Mouse (Mus musculus) CD4-positive, CD25-positive, alpha-beta regulatory T cell (primary cell): Measurements from ENCODE around the gene Olfr1183. TPM values are rescaled to one million over a fixed set of nuclear protein-coding genes. Genes with fewer than 3 reads are reported as not detected.

Source experiments
- polyA plus RNA-seq: library from polyadenylated mRNA; unstranded; fragments of 100-300 nt; shearing (Covaris generic); gene quantifications from one replicate; pipeline ENCODE4 v1.2.1, GENCODE M21; 2017

The Olfr1183 gene
- not detected for polyA plus RNA-seq

DNA sequence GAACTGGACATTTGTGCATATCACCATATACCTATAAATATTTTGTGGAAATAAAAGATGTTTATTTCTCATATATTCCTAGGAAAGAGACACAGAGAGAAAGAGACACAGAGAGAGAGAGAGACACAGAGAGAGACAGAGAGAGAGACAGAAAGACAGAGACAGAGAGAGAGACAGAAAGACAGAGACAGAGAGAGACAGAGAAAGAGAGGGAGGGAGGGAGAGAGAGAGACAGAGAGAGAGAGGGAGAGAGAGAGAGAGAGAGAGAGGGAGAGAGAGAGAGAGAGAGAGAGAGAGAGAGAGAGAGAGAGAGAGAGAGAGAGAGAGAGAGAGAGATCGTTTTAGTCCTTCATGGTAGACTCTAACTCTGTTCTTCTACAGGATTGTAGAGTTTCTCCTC is at the start of gene Olfr1183:
Gene Olfr1183 (plus strand): TSS at position 301 of the 400 bp plus-strand sequence.

GRCm38 (mm10) chr2:88406353-88406752 is 48.3 kb upstream of the Olfr1183 start, which contains the start of gene Olfr1179:
Gene Olfr1179 (minus strand): TSS chr2:88406453.

DNA sequence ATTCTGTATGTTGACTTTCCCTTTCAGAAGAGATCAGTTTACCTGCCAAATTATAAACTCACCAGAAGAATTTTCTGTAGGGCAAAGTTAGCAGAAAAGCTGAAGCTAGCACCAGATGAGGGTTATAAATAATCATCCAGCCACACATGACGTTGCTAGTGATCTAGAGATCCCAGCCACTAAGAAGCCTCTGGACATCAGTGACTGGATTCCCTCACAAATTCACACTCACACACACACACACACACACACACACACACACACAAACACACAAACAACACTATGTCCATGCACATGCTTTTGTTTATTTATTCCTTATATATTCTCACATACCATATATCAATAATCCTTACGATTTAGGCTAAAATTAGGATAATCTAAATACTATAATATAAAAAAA is 35.6 kb upstream of the Olfr1183 start, which contains the start of gene Olfr1180:
Gene Olfr1180 (minus strand): TSS at position 101 of the 400 bp plus-strand sequence.

GRCm38 (mm10) chr2:88426071-88426470 is 28.6 kb upstream of the Olfr1183 start, which contains the start of gene Olfr1181:
Gene Olfr1181 (minus strand): TSS chr2:88426171.

GRCm38 (mm10) chr2:88449031-88449430 is 5.6 kb upstream of the Olfr1183 start, which contains the start of gene Gm13757:
Gene Gm13757 (minus strand): TSS chr2:88449131.

GRCm38 (mm10) chr2:88483298-88483697 is 28.6 kb downstream of the Olfr1183 start, which contains the start of gene Olfr1184:
Gene Olfr1184 (plus strand): TSS chr2:88483598.

GRCm38 (mm10) chr2:88493020-88493419 is 38.4 kb downstream of the Olfr1183 start, which contains the start of gene Olfr1185-ps1:
Gene Olfr1185-ps1 (plus strand): TSS chr2:88493320.

DNA sequence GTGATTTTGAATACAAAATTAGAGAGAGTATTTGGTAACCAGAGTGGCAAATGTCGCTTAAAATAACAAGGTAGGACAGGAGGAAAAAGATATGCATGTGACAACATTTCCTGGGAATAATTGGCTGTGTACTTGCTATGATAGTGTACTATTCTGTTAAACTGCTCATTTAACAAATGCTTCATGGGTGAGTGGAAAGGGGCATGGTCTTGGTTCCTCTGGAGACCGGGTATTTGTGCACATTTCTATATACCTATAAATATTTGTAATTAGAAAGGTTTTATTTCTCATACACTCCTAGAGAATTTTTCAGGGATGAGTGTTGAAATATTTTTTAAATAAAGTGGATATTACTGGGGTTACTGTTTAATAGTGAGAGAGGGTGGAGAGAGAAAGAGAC is 63.6 kb downstream of the Olfr1183 start, which contains the start of gene Olfr1186:
Gene Olfr1186 (plus strand): TSS at position 301 of the 400 bp plus-strand sequence.

Other genes with a start within 250 kb of the Olfr1183 start
- not detected for gene Olfr1170, start 226.5 kb upstream of the Olfr1183 start, polyA plus RNA-seq
- gene Olfr1173, start 175.0 kb upstream of the Olfr1183 start, polyA plus RNA-seq = 0.13 TPM
- not detected for gene Olfr1174-ps, start 139.7 kb upstream of the Olfr1183 start, polyA plus RNA-seq
- 0.06 TPM for gene Olfr1175-ps, start 127.7 kb upstream of the Olfr1183 start, polyA plus RNA-seq
- gene Olfr1176, start 118.1 kb upstream of the Olfr1183 start, polyA plus RNA-seq = not detected
- not detected for gene Olfr1177-ps, start 108.4 kb upstream of the Olfr1183 start, polyA plus RNA-seq
- gene Olfr1178, start 67.8 kb upstream of the Olfr1183 start, polyA plus RNA-seq = not detected
- not detected for gene Olfr1179, start 48.4 kb upstream of the Olfr1183 start, polyA plus RNA-seq
- not detected for gene Olfr1180, start 35.7 kb upstream of the Olfr1183 start, polyA plus RNA-seq
- gene Olfr1181, start 28.7 kb upstream of the Olfr1183 start, polyA plus RNA-seq = 0.06 TPM
- not detected for gene Gm13757, start 5.7 kb upstream of the Olfr1183 start, polyA plus RNA-seq
- 0.19 TPM for gene Olfr1184, start 28.7 kb downstream of the Olfr1183 start, polyA plus RNA-seq
- gene Olfr1185-ps1, start 38.5 kb downstream of the Olfr1183 start, polyA plus RNA-seq = 0.05 TPM
- not detected for gene Olfr1186, start 63.7 kb downstream of the Olfr1183 start, polyA plus RNA-seq
- not detected for gene Olfr1188, start 102.1 kb downstream of the Olfr1183 start, polyA plus RNA-seq
- gene Olfr1189, start 131.6 kb downstream of the Olfr1183 start, polyA plus RNA-seq = not detected
- gene Olfr1191-ps1, start 185.7 kb downstream of the Olfr1183 start, polyA plus RNA-seq = 0.05 TPM
- gene Olfr1192-ps1, start 193.6 kb downstream of the Olfr1183 start, polyA plus RNA-seq = not detected
- not detected for gene Olfr1193, start 220.8 kb downstream of the Olfr1183 start, polyA plus RNA-seq
- gene Olfr1195, start 234.3 kb downstream of the Olfr1183 start, polyA plus RNA-seq = 0.11 TPM
- not detected for gene Olfr1196, start 249.7 kb downstream of the Olfr1183 start, polyA plus RNA-seq